Mouse (Mus musculus) cerebellum, adult 2 months (tissue): ENCODE results near the gene Smtnl2.

Experiments used
- CTCF ChIP-seq: fragments of 200-500 bp; IDR thresholded peaks from 2 replicates; pipeline ENCODE4 v1.5.1; 2011; ENCODE audit warnings: low read depth, mild to moderate bottlenecking, control low read depth, low read length, moderate library complexity, borderline replicate concordance; ENCODE audit not compliant: insufficient read depth
- POLR2A ChIP-seq: fragments of 200-500 bp; IDR thresholded peaks from 2 replicates; pipeline ENCODE4 v1.6.1; 2011; ENCODE audit warnings: low read length, control low read depth, borderline replicate concordance; ENCODE audit not compliant: insufficient read depth

- TF ChIP-seq CTCF, result no peak
- TF ChIP-seq POLR2A, result no peak
Observed at GRCm38 (mm10) chr11:72407574-72407973, 3.9 kb downstream of the Smtnl2 start.
